Comparison of ENCODE assay signal across 9 mouse cellular contexts in genomic region chr5:113014808-113015235, GRCm38 (mm10). TPM values are rescaled to one million over a fixed set of nuclear protein-coding genes. Genes with fewer than 3 reads are reported as not detected.
DNase-seq lines count a peak whose midpoint lies in the region; ATAC-seq lines count a peak whose summit lies in the region.
"Had no signal": no experiment of that assay in that cellular context is flagged by ENCODE, and none has a peak within 500 bp of the region (broad histone marks: within the 10 kb centered on the region; RNA-seq: fewer than 3 reads in every experiment).

No protein-coding gene starts in this region.

- no peak for DNase-seq in heart, embryonic 10.5 days (ENCODE audit: low spot score)
- no peak for DNase-seq in heart, postnatal 25 days (ENCODE audit: low spot score)
- DNase-seq in cerebellum, adult 18-20 months, result peak; percentile 61 to 71
- no peak for DNase-seq in intestine, embryonic 14.5 days (ENCODE audit: low spot score)
- no peak for DNase-seq in liver, embryonic 13.5 days
- no peak for DNase-seq in B cell, adult 2 months

- H3K27me3 ChIP-seq in heart, embryonic 10.5 days (ENCODE audit: insufficient read depth, poor library complexity, severe bottlenecking), result 0 out of 2 replicates have a peak, but pooled peaks cover 3% of the 10 kb centered on the region
- H3K27me3 ChIP-seq in forebrain, embryonic 16.5 days (replicated peaks; ENCODE audit: control insufficient read depth, insufficient read depth, low read length), result 0 out of 2 replicates have a peak, but pooled peaks cover 2% of the 10 kb centered on the region
- H3K27me3 ChIP-seq in intestine, embryonic 14.5 days (replicated peaks; ENCODE audit: control insufficient read depth, insufficient read depth, low read length), result no peaks in the 10 kb centered on the region
- peaks cover 17% of the 10 kb centered on the region for H3K27me3 ChIP-seq in liver, embryonic 13.5 days
- peaks cover 21% of the 10 kb centered on the region for H3K27me3 ChIP-seq in neural tube, embryonic 13.5 days

- H3K4me1 ChIP-seq in heart, embryonic 10.5 days, result peaks cover 51% of the 10 kb centered on the region
- H3K4me1 ChIP-seq in forebrain, embryonic 16.5 days (replicated peaks; ENCODE audit: control insufficient read depth, insufficient read depth, low read length), result peaks cover 19% of the 10 kb centered on the region
- peaks cover 14% of the 10 kb centered on the region for H3K4me1 ChIP-seq in intestine, embryonic 14.5 days (replicated peaks; ENCODE audit: control insufficient read depth, insufficient read depth, low read length)
- H3K4me1 ChIP-seq in liver, embryonic 13.5 days (replicated peaks), result peaks cover 24% of the 10 kb centered on the region
- peaks cover 21% of the 10 kb centered on the region for H3K4me1 ChIP-seq in neural tube, embryonic 13.5 days (replicated peaks)

- no peaks in the 10 kb centered on the region for H3K9me3 ChIP-seq in heart, embryonic 10.5 days
- no peaks in the 10 kb centered on the region for H3K9me3 ChIP-seq in forebrain, embryonic 16.5 days (ENCODE audit: control insufficient read depth, low read length)
- no peaks in the 10 kb centered on the region for H3K9me3 ChIP-seq in intestine, embryonic 14.5 days (ENCODE audit: control insufficient read depth, low read length)
- no peaks in the 10 kb centered on the region for H3K9me3 ChIP-seq in liver, embryonic 13.5 days (replicated peaks)
- H3K9me3 ChIP-seq in neural tube, embryonic 13.5 days, result no peaks in the 10 kb centered on the region

- H3K27ac ChIP-seq in heart, embryonic 10.5 days, result peak overlapping the region; percentile 90
- H3K27ac ChIP-seq in forebrain, embryonic 16.5 days (ENCODE audit: low read length), result no peak overlapping the region
- H3K27ac ChIP-seq in intestine, embryonic 14.5 days (ENCODE audit: low read depth), result peak overlapping the region; percentile 44; the same call in 1 of the 2 replicates
- H3K27ac ChIP-seq in liver, embryonic 13.5 days, result no peak overlapping the region
- H3K27ac ChIP-seq in neural tube, embryonic 13.5 days (replicated peaks), result no peak overlapping the region; the same call in 1 of the 2 replicates

- WGBS in heart, embryonic 10.5 days, result 3% methylated on average over 13 of the region's 14 CpGs
- WGBS in forebrain, embryonic 16.5 days, result 3% methylated on average over 14 of the region's 14 CpGs
- WGBS in intestine, embryonic 14.5 days, result 3% methylated on average over 14 of the region's 14 CpGs
- 6% methylated on average over 14 of the region's 14 CpGs for WGBS in liver, embryonic 13.5 days (ENCODE audit: insufficient replicate concordance)
- WGBS in neural tube, embryonic 13.5 days, result 3% methylated on average over 13 of the region's 14 CpGs

- peak overlapping the region; percentile 54 for H3K4me2 ChIP-seq in forebrain, embryonic 16.5 days (ENCODE audit: low read length)
- peak overlapping the region; percentile 77 for H3K4me2 ChIP-seq in intestine, embryonic 14.5 days (ENCODE audit: low read length)
- H3K4me2 ChIP-seq in liver, embryonic 13.5 days, result peak overlapping the region; percentile 59
- peak overlapping the region; percentile 61 for H3K4me2 ChIP-seq in neural tube, embryonic 13.5 days

- peak overlapping the region; percentile 64 for H3K9ac ChIP-seq in forebrain, embryonic 16.5 days (replicated peaks; ENCODE audit: low read depth, low read length)
- H3K9ac ChIP-seq in intestine, embryonic 14.5 days (ENCODE audit: low read length), result peak overlapping the region; percentile 66
- H3K9ac ChIP-seq in liver, embryonic 13.5 days, result peak overlapping the region; percentile 54
- peak overlapping the region; percentile 72 for H3K9ac ChIP-seq in neural tube, embryonic 13.5 days

- intact Hi-C loops in heart, postnatal 25 days (cut with DNase I), result loop anchor here (2.0 to 5.0 kb wide), 2 partner anchors 37 to 144 kb away; no protein-coding TSS in a partner anchor

- H3K36me3 ChIP-seq in heart, embryonic 10.5 days, result peaks cover 4% of the 10 kb centered on the region; the same call in 1 of the 2 replicates
- H3K36me3 ChIP-seq in forebrain, embryonic 16.5 days (ENCODE audit: control insufficient read depth, insufficient read depth), result no peaks in the 10 kb centered on the region
- no peaks in the 10 kb centered on the region for H3K36me3 ChIP-seq in intestine, embryonic 14.5 days (ENCODE audit: control insufficient read depth, insufficient read depth, low read length)
- no peaks in the 10 kb centered on the region for H3K36me3 ChIP-seq in liver, embryonic 13.5 days
- H3K36me3 ChIP-seq in neural tube, embryonic 13.5 days, result no peaks in the 10 kb centered on the region

- peak overlapping the region; percentile 74 for H3K4me3 ChIP-seq in heart, embryonic 10.5 days
- H3K4me3 ChIP-seq in forebrain, embryonic 16.5 days (replicated peaks; ENCODE audit: low read length), result peak overlapping the region; percentile 51
- peak overlapping the region; percentile 61 for H3K4me3 ChIP-seq in intestine, embryonic 14.5 days (ENCODE audit: low read depth, low read length)
- H3K4me3 ChIP-seq in liver, embryonic 13.5 days (replicated peaks), result peak overlapping the region; percentile 57
- H3K4me3 ChIP-seq in neural tube, embryonic 13.5 days, result peak overlapping the region; percentile 58

- peak; percentile 52 for ATAC-seq in forebrain, embryonic 16.5 days
- peak; percentile 21 for ATAC-seq in intestine, embryonic 14.5 days (replicated peaks; ENCODE audit: low FRiP score, low TSS enrichment, low read depth)
- no peak; the same call in 1 of the 2 replicates for ATAC-seq in liver, embryonic 13.5 days (ENCODE audit: low read depth)
- peak; percentile 29; the same call in 1 of the 2 replicates for ATAC-seq in neural tube, embryonic 13.5 days (ENCODE audit: low read depth)

RNA-seq across cellular contexts. Expression of gene Grk3, which starts 0.8 kb away (rescaled TPM):
- 10.6 and 13.3 TPM in 2 replicates for polyA plus RNA-seq in heart, embryonic 10.5 days (2016; fragmentation: Nextera tagmentation; extraction: Ambion mirVana)
- total RNA-seq in heart, postnatal 25 days (2021), result 1 to 10 TPM; 5.1 to 6.6 TPM
- 16.3 and 25.1 TPM in 2 replicates for polyA plus RNA-seq in forebrain, embryonic 16.5 days (2015; fragmentation: Nextera tagmentation; extraction: Ambion mirVana)
- polyA plus RNA-seq in intestine, embryonic 14.5 days (2014; fragmentation: Nextera tagmentation; extraction: Ambion mirVana), result 15.7 and 20.0 TPM in 2 replicates
- 1.7 and 2.1 TPM in 2 replicates for polyA plus RNA-seq in liver, embryonic 13.5 days (2015; fragmentation: Nextera tagmentation; extraction: Ambion mirVana)
- 11.4 and 12.0 TPM in 2 replicates for polyA plus RNA-seq in neural tube, embryonic 13.5 days (2015; fragmentation: Nextera tagmentation; extraction: Ambion mirVana)

RNA-seq across cellular contexts. Expression of gene Crybb2, which starts 55.1 kb away (rescaled TPM):
- polyA plus RNA-seq in heart, embryonic 10.5 days (2016; fragmentation: Nextera tagmentation; extraction: Ambion mirVana), result not detected in 2 replicates
- not detected for total RNA-seq in heart, postnatal 25 days (2021)
- not detected in 2 replicates for polyA plus RNA-seq in forebrain, embryonic 16.5 days (2015; fragmentation: Nextera tagmentation; extraction: Ambion mirVana)
- polyA plus RNA-seq in intestine, embryonic 14.5 days (2014; fragmentation: Nextera tagmentation; extraction: Ambion mirVana), result not detected in 2 replicates
- polyA plus RNA-seq in liver, embryonic 13.5 days (2015; fragmentation: Nextera tagmentation; extraction: Ambion mirVana), result not detected in 2 replicates
- polyA plus RNA-seq in neural tube, embryonic 13.5 days (2015; fragmentation: Nextera tagmentation; extraction: Ambion mirVana), result not detected in 2 replicates
- total RNA-seq: heart, postnatal 36 days had no signal

Comparison
In these comparisons a context has a peak if more than half of its experiments do, and no peak if none do; other contexts are left out.
1. DNase-seq: peak in cerebellum, adult 18-20 months (2 of 2); none in heart, embryonic 10.5 days (single experiment), heart, postnatal 25 days (single experiment), intestine, embryonic 14.5 days (single experiment), liver, embryonic 13.5 days (single experiment) and B cell, adult 2 months (0 of 2).
2. H3K27ac ChIP-seq: peak in heart, embryonic 10.5 days (single experiment) and intestine, embryonic 14.5 days (single experiment); none in forebrain, embryonic 16.5 days (single experiment), liver, embryonic 13.5 days (single experiment) and neural tube, embryonic 13.5 days (single experiment).
3. Peak in every context shown above with its lines, with median percentiles within 50 percentile points of each other: H3K4me3 ChIP-seq, H3K4me2 ChIP-seq and H3K9ac ChIP-seq.